Mouse (Mus musculus) right cerebral cortex, postnatal 25 days (tissue): ENCODE measurements around the gene Prpsap1.

Experiments used
- DNase-seq: peaks from one replicate; pipeline ENCODE4 v3.0.0; 2022

Gene Prpsap1

GRCm38 (mm10) chr11:116442129-116442866 lies 51.7 kb downstream of the Prpsap1 start:
- no peak for DNase-seq

GRCm38 (mm10) chr11:116440408-116441068 lies 53.5 kb downstream of the Prpsap1 start:
- DNase-seq: no peak

GRCm38 (mm10) chr11:116439269-116440240 lies 54.4 kb downstream of the Prpsap1 start:
- no peak for DNase-seq

- no peak for DNase-seq
Measured at GRCm38 (mm10) chr11:116437541-116437940, 56.5 kb downstream of the Prpsap1 start.

GRCm38 (mm10) chr11:116436725-116437331 lies 57.2 kb downstream of the Prpsap1 start:
- no peak for DNase-seq

- DNase-seq: no peak
Measured at GRCm38 (mm10) chr11:116435992-116436724, 57.8 kb downstream of the Prpsap1 start.

GRCm38 (mm10) chr11:116434967-116435752 lies 58.8 kb downstream of the Prpsap1 start:
- no peak for DNase-seq

- peak; percentile 69 for DNase-seq
Measured at GRCm38 (mm10) chr11:116434287-116434966, 59.6 kb downstream of the Prpsap1 start.

- DNase-seq: peak; percentile 99
Measured at GRCm38 (mm10) chr11:116433356-116434286, 60.4 kb downstream of the Prpsap1 start, which contains the start of gene Ubald2. Gene Ubald2 (plus strand): TSS chr11:116434094.

- DNase-seq: peak; percentile 49
Measured at GRCm38 (mm10) chr11:116432593-116433355, 61.2 kb downstream of the Prpsap1 start.

GRCm38 (mm10) chr11:116432127-116432526 lies 61.9 kb downstream of the Prpsap1 start:
- no peak for DNase-seq

GRCm38 (mm10) chr11:116431428-116432077 lies 62.4 kb downstream of the Prpsap1 start:
- no peak for DNase-seq

GRCm38 (mm10) chr11:116430723-116431427 lies 63.1 kb downstream of the Prpsap1 start:
- DNase-seq: no peak

- DNase-seq: no peak
Measured at GRCm38 (mm10) chr11:116429862-116430613, 64.0 kb downstream of the Prpsap1 start.

- DNase-seq: no peak
Measured at GRCm38 (mm10) chr11:116428872-116429859, 64.8 kb downstream of the Prpsap1 start.
